Mouse (Mus musculus) cerebellum, postnatal 4 days (tissue): ENCODE data around the gene Nt5c3.

Experiments used
- DNase-seq, 2 experiments: peaks; one replicate each; pipeline ENCODE4 v3.0.0; 2022; ENCODE audit warnings: low spot score in 2 of 2, mixed read lengths in 1 of 2

The Nt5c3 gene

DNA sequence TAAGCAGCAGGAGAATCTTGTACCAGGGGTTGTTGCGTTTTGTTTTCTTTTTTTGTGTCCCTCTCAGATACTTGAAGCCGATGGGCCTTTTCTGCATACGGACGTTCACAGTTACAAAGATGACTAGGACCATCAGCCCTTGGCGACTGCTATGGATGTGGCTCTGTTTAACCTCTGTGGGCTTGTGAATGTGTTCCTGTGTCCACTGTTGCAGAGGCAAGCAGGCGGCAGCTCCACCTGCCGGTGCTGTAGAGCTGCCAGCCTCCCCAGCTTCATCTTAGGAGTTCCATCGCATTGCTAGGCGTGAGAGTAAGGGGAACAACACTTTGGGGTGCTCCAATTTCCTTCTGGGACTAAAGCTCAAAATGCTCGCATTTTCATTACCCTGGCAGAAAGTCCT is 88.2 kb downstream of the Nt5c3 start:
- DNase-seq: no peak

GRCm38 (mm10) chr6:56834769-56835168 is 89.0 kb downstream of the Nt5c3 start:
- DNase-seq: no peak

DNA sequence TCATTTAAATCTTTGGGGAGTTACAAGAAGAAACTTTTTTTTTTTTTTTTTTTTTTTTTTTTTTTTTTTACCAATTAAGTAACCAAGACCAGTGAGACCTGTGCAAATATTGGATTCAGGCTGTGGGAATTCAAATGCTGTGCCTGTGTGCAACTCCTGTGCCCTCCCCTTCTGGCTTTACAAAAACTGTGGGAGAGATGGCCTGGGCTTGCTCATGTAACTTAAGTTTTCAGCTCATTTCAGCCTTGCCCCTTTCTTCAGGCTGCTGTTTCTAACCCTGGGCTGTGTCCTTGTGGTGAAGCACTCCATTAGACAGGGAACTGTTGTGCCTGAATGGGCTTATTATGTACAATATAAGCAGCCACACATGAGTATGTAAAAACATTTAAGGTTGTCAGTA is 90.9 kb downstream of the Nt5c3 start:
- no peak for DNase-seq

GRCm38 (mm10) chr6:56832407-56832796 is 91.3 kb downstream of the Nt5c3 start:
- no peak for DNase-seq
